In genomic region chr16:72854809-72855503, GRCm38 (mm10) we compare ENCODE assay signal across 19 mouse cellular contexts.
"Had no signal": no experiment of that assay in that cellular context is flagged by ENCODE, and none has a peak within 500 bp of the region (broad histone marks: within the 10 kb centered on the region; RNA-seq: fewer than 3 reads in every experiment).

No protein-coding gene starts in this region.

- H3K4me3 ChIP-seq: kidney, embryonic 15.5 days; left cerebral cortex, adult 2 months; liver, embryonic 13.5 days; megakaryocyte, embryonic 14.5 days; midbrain, embryonic 10.5 days; midbrain, embryonic 13.5 days; myocyte; neural tube, embryonic 13.5 days had no signal

- H3K4me2 ChIP-seq: kidney, embryonic 15.5 days; liver, embryonic 13.5 days; midbrain, embryonic 13.5 days; neural tube, embryonic 13.5 days had no signal

- H3K9me3 ChIP-seq: kidney, embryonic 15.5 days; liver, embryonic 13.5 days; midbrain, embryonic 10.5 days; midbrain, embryonic 13.5 days; neural tube, embryonic 13.5 days had no signal

- H3K9ac ChIP-seq: kidney, embryonic 15.5 days; liver, embryonic 13.5 days; midbrain, embryonic 13.5 days; neural tube, embryonic 13.5 days had no signal

- DNase-seq: kidney, adult 8-10 months; kidney, postnatal 10 days; kidney, postnatal 36 days; layer of hippocampus, postnatal 36 days; liver, embryonic 13.5 days; lung, adult 2 months; lung, postnatal 36 days; retina, postnatal 1 day; thymus, adult 18-20 months; thymus, postnatal 36 days had no signal

- H3K27ac ChIP-seq: kidney, embryonic 15.5 days; left cerebral cortex, adult 2 months; liver, embryonic 13.5 days; midbrain, embryonic 10.5 days; midbrain, embryonic 13.5 days; neural tube, embryonic 13.5 days had no signal

- H3K4me1 ChIP-seq: kidney, embryonic 15.5 days; liver, embryonic 13.5 days; megakaryocyte, embryonic 14.5 days; midbrain, embryonic 10.5 days had no signal

- H3K36me3 ChIP-seq: kidney, embryonic 15.5 days; liver, embryonic 13.5 days; midbrain, embryonic 10.5 days; midbrain, embryonic 13.5 days; neural tube, embryonic 13.5 days had no signal

- ATAC-seq: intestine, postnatal 0 days; midbrain, embryonic 13.5 days; midbrain, embryonic 16.5 days had no signal

- H3K27me3 ChIP-seq: kidney, embryonic 15.5 days; liver, embryonic 13.5 days; megakaryocyte, embryonic 14.5 days; midbrain, embryonic 13.5 days; neural tube, embryonic 13.5 days had no signal
